Mouse (Mus musculus): Measurements from ENCODE around the gene Zfp750. TPM values are rescaled to one million over a fixed set of nuclear protein-coding genes. Genes with fewer than 3 reads are reported as not detected.
A peak's percentile ranks its signal among the peaks of the same experiment; 100 is the strongest.

The Zfp750 gene
- polyA plus RNA-seq, 1 experiment = not detected

GRCm38 (mm10) chr11:121524191-121524590 lies 5.1 kb upstream of the Zfp750 start:
- TF ChIP-seq POLR2A (IDR thresholded peaks at IDR 0.05; ENCODE audit: borderline replicate concordance, control insufficient read depth, low read depth, low read length) = no peak
- no peak for TF ChIP-seq CTCF (IDR thresholded peaks at IDR 0.05; ENCODE audit: control insufficient read depth, insufficient read depth, low read length)
- WGBS = 90% methylated on average over 7 of the region's 7 CpGs
- no peak overlapping the region for H3K27ac ChIP-seq (ENCODE audit: control insufficient read depth, insufficient read depth, low read depth, low read length, poor library complexity)
- H3K4me1 ChIP-seq (ENCODE audit: control insufficient read depth, insufficient read depth, low read length) = peaks cover 2% of the 10 kb centered on the region
- no peak overlapping the region for H3K4me3 ChIP-seq (replicated peaks; ENCODE audit: control insufficient read depth, low read depth, low read length)

- peaks cover 5% of the 10 kb centered on the region for H3K4me1 ChIP-seq (ENCODE audit: control insufficient read depth, insufficient read depth, low read length)
- H3K27ac ChIP-seq (ENCODE audit: control insufficient read depth, insufficient read depth, low read depth, low read length, poor library complexity) = no peak overlapping the region
- WGBS = 62% methylated on average over 4 of the region's 4 CpGs
- no peak overlapping the region for H3K4me3 ChIP-seq (replicated peaks; ENCODE audit: control insufficient read depth, low read depth, low read length)
- no peak for TF ChIP-seq CTCF (IDR thresholded peaks at IDR 0.05; ENCODE audit: control insufficient read depth, insufficient read depth, low read length)
- no peak for TF ChIP-seq POLR2A (IDR thresholded peaks at IDR 0.05; ENCODE audit: borderline replicate concordance, control insufficient read depth, low read depth, low read length)
These were observed 3.1 kb upstream of the Zfp750 start for GRCm38 (mm10) chr11:121522156-121522762.

GRCm38 (mm10) chr11:121520761-121521160 lies 1.6 kb upstream of the Zfp750 start:
- peaks cover 5% of the 10 kb centered on the region for H3K4me1 ChIP-seq (ENCODE audit: control insufficient read depth, insufficient read depth, low read length)
- no peak overlapping the region for H3K4me3 ChIP-seq (replicated peaks; ENCODE audit: control insufficient read depth, low read depth, low read length)
- 48% methylated on average over 2 of the region's 2 CpGs for whole genome bisulfite sequencing
- H3K27ac ChIP-seq (ENCODE audit: control insufficient read depth, insufficient read depth, low read depth, low read length, poor library complexity) = peak overlapping the region; percentile 61
- TF ChIP-seq POLR2A (IDR thresholded peaks at IDR 0.05; ENCODE audit: borderline replicate concordance, control insufficient read depth, low read depth, low read length) = no peak

- TF ChIP-seq CTCF (IDR thresholded peaks at IDR 0.05; ENCODE audit: control insufficient read depth, insufficient read depth, low read length) (no peak), POLR2A (IDR thresholded peaks at IDR 0.05; ENCODE audit: borderline replicate concordance, control insufficient read depth, low read depth, low read length) (no peak)
- peaks cover 5% of the 10 kb centered on the region for H3K4me1 ChIP-seq (ENCODE audit: control insufficient read depth, insufficient read depth, low read length)
- H3K27ac ChIP-seq (ENCODE audit: control insufficient read depth, insufficient read depth, low read depth, low read length, poor library complexity) = no peak overlapping the region
- H3K4me3 ChIP-seq (replicated peaks; ENCODE audit: control insufficient read depth, low read depth, low read length) = no peak overlapping the region
- 86% methylated on average over 7 of the region's 7 CpGs for WGBS
These were observed 570 bp upstream of the Zfp750 start for GRCm38 (mm10) chr11:121519703-121520102.

- 63% methylated on average over 17 of the region's 17 CpGs for WGBS
- H3K4me1 ChIP-seq (ENCODE audit: control insufficient read depth, insufficient read depth, low read length) = peaks cover 5% of the 10 kb centered on the region
- H3K4me3 ChIP-seq (replicated peaks; ENCODE audit: control insufficient read depth, low read depth, low read length) = peak overlapping the region; percentile 36
- no peak for TF ChIP-seq POLR2A (IDR thresholded peaks at IDR 0.05; ENCODE audit: borderline replicate concordance, control insufficient read depth, low read depth, low read length)
- TF ChIP-seq CTCF (IDR thresholded peaks at IDR 0.05; ENCODE audit: control insufficient read depth, insufficient read depth, low read length) = no peak
- peak overlapping the region; percentile 19; the same call in 1 of the 2 replicates for H3K27ac ChIP-seq (ENCODE audit: control insufficient read depth, insufficient read depth, low read depth, low read length, poor library complexity)
These were observed 1.3 kb downstream of the Zfp750 start for GRCm38 (mm10) chr11:121517687-121518465.

GRCm38 (mm10) chr11:121516906-121517305 lies 2.2 kb downstream of the Zfp750 start:
- no peak overlapping the region for H3K27ac ChIP-seq (ENCODE audit: control insufficient read depth, insufficient read depth, low read depth, low read length, poor library complexity)
- peaks cover 5% of the 10 kb centered on the region for H3K4me1 ChIP-seq (ENCODE audit: control insufficient read depth, insufficient read depth, low read length)
- no peak overlapping the region for H3K4me3 ChIP-seq (replicated peaks; ENCODE audit: control insufficient read depth, low read depth, low read length)
- TF ChIP-seq POLR2A (IDR thresholded peaks at IDR 0.05; ENCODE audit: borderline replicate concordance, control insufficient read depth, low read depth, low read length) (no peak), CTCF (IDR thresholded peaks at IDR 0.05; ENCODE audit: control insufficient read depth, insufficient read depth, low read length) (no peak)
- 61% methylated on average over 3 of the region's 3 CpGs for WGBS

- H3K4me1 ChIP-seq (ENCODE audit: control insufficient read depth, insufficient read depth, low read length) = peaks cover 5% of the 10 kb centered on the region
- WGBS = 59% methylated on average over 9 of the region's 9 CpGs
- TF ChIP-seq POLR2A (IDR thresholded peaks at IDR 0.05; ENCODE audit: borderline replicate concordance, control insufficient read depth, low read depth, low read length) = no peak
- no peak for TF ChIP-seq CTCF (IDR thresholded peaks at IDR 0.05; ENCODE audit: control insufficient read depth, insufficient read depth, low read length)
These were observed 3.1 kb downstream of the Zfp750 start for GRCm38 (mm10) chr11:121515996-121516395.

GRCm38 (mm10) chr11:121512896-121513572 lies 6.1 kb downstream of the Zfp750 start:
- Histone ChIP-seq H3K27ac (ENCODE audit: control insufficient read depth, insufficient read depth, low read depth, low read length, poor library complexity) (no peak overlapping the region), H3K4me3 (replicated peaks; ENCODE audit: control insufficient read depth, low read depth, low read length) (no peak overlapping the region), H3K4me1 (ENCODE audit: control insufficient read depth, insufficient read depth, low read length) (peaks cover 3% of the 10 kb centered on the region)
- 90% methylated on average over 8 of the region's 8 CpGs for WGBS
- TF ChIP-seq POLR2A (IDR thresholded peaks at IDR 0.05; ENCODE audit: borderline replicate concordance, control insufficient read depth, low read depth, low read length) (no peak), CTCF (IDR thresholded peaks at IDR 0.05; ENCODE audit: control insufficient read depth, insufficient read depth, low read length) (no peak)

More at GRCm38 (mm10) chr11:121515996-121516395, 3.1 kb downstream of the Zfp750 start:
- H3K4me3 ChIP-seq (replicated peaks; ENCODE audit: control insufficient read depth, low read depth, low read length) = no peak overlapping the region
- H3K27ac ChIP-seq (ENCODE audit: control insufficient read depth, insufficient read depth, low read depth, low read length, poor library complexity) = no peak overlapping the region
